Mouse (Mus musculus) kidney, postnatal 4 days (tissue): ENCODE measurements at regions not wholly inside any gene's neighbourhood (a gene's known extent, or its start where the extent isn't known, plus 50 kb on each side); places are given as distances from the start of the nearest gene placed in this dataset.

ENCODE experiments used
- DNase-seq, 2 experiments: peaks; one replicate each; pipeline ENCODE4 v3.0.0; 2021; ENCODE audit warnings: mixed read lengths in 2 of 2

GRCm38 (mm10) chr3:153776738-153777137 is 51.8 kb upstream of the St6galnac3 start:
- DNase-seq: no peak

- DNase-seq: no peak
Observed at GRCm38 (mm10) chr3:153778386-153778785, 53.4 kb upstream of the St6galnac3 start.

GRCm38 (mm10) chr3:153782467-153782866 is 57.5 kb upstream of the St6galnac3 start:
- DNase-seq: no peak

GRCm38 (mm10) chr3:153783294-153783741 is 58.3 kb upstream of the St6galnac3 start:
- DNase-seq: no peak

GRCm38 (mm10) chr3:153783928-153784570 is 59.1 kb upstream of the St6galnac3 start:
- peak in 1 of 2 experiments; percentile 41 for DNase-seq

- DNase-seq: no peak
Observed at GRCm38 (mm10) chr3:153790455-153790856, 53.6 kb upstream of the Asb17 start.

- no peak for DNase-seq
Observed at GRCm38 (mm10) chr3:153790883-153791609, 53.0 kb upstream of the Asb17 start.

GRCm38 (mm10) chr3:153791610-153792363 is 52.2 kb upstream of the Asb17 start:
- DNase-seq: no peak

- no peak for DNase-seq
Observed at GRCm38 (mm10) chr3:153792364-153792703, 51.7 kb upstream of the Asb17 start.
